Mouse (Mus musculus) spleen, adult 2 months (tissue): ENCODE results near the gene Chpf2.

Experiments used
- CTCF ChIP-seq: fragments of 200-500 bp; IDR thresholded peaks from 2 replicates; pipeline ENCODE4 v1.5.1; 2011; ENCODE audit warnings: mild to moderate bottlenecking, inconsistent platforms; ENCODE audit not compliant: insufficient read depth, insufficient read length, insufficient replicate concordance; ENCODE audit errors: extremely low read depth
- POLR2A ChIP-seq: fragments of 200-500 bp; IDR thresholded peaks from 2 replicates; pipeline ENCODE4 v1.6.1; 2011; ENCODE audit warnings: low read depth, low read length, inconsistent platforms

DNA sequence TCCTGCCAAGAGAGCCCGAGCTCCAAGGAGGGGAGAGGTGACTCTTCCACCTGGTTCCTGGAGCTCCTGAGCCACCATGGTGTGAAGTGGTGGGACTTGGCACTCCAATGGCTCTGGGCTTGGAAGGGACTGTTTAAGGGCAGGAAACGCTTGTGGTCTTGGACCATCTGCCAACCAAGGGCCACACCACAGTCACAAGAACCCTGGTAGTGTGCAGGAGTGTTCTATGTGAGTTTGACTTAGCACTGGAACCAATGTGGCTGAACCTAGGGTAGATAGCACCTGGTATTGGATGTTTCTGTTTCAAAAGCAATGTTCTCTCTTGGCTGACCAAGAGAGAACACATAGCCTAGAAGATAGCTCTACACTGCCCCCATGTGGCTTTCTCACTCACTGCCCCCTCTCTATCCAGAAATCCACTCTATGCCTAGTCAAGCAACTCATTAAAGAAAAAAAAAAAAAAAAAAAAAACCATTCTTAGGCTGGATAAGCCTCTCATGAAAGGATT, 10.7 kb downstream of the Chpf2 start:
- TF ChIP-seq POLR2A = no peak
- TF ChIP-seq CTCF = peak; percentile 50; the same call in 1 of the 2 replicates
